Mouse (Mus musculus) granulocyte monocyte progenitor cell, adult 5-6 weeks (primary cell): ENCODE measurements around the gene Rbm7. TPM values are rescaled to one million over a fixed set of nuclear protein-coding genes. Genes with fewer than 3 reads are reported as not detected.
"Not testable (repeated sequence)": the region's sequence is repeated elsewhere in the genome, so short reads cannot be mapped to it uniquely, and the experiment has no call there.

Experiments used
- ATAC-seq: replicated peaks from 2 replicates; pipeline ENCODE4 v1.8.0; 2016; ENCODE audit warnings: mild to moderate bottlenecking, moderate TSS enrichment, inconsistent platforms; ENCODE audit not compliant: poor library complexity, severe bottlenecking
- total RNA-seq, 2 experiments: library from RNA; stranded (forward) in 1 of 2; stranded (reverse) in 1 of 2; fragments of 200-712, 200-1000 nt in 1 of 2; fragments of >200 nt in 1 of 2; fragmentation: Nextera tagmentation in 1 of 2; gene quantifications; 2 replicates each; pipeline ENCODE4 v1.2.3; 2014 to 2017

Rbm7 gene
- total RNA-seq, 2 experiments from 2014 or later: 85.5 to 105 TPM

GRCm38 (mm10) chr9:48481214-48482134 lies 13.6 kb downstream of the Rbm7 start:
- ATAC-seq: no peak

- ATAC-seq: peak; percentile 99
Observed at GRCm38 (mm10) chr9:48480411-48481213, 14.5 kb downstream of the Rbm7 start, which contains the start of gene Rexo2. Rexo2 (minus strand) TSS chr9:48480623.

- ATAC-seq: peak; percentile 40
Observed at GRCm38 (mm10) chr9:48479838-48480410, 15.2 kb downstream of the Rbm7 start.

GRCm38 (mm10) chr9:48478808-48479207 lies 16.3 kb downstream of the Rbm7 start:
- ATAC-seq: no peak

GRCm38 (mm10) chr9:48476236-48477165 lies 18.6 kb downstream of the Rbm7 start:
- no peak for ATAC-seq

GRCm38 (mm10) chr9:48474367-48474766 lies 20.7 kb downstream of the Rbm7 start:
- no peak for ATAC-seq

GRCm38 (mm10) chr9:48473131-48473530 lies 22.0 kb downstream of the Rbm7 start:
- no peak for ATAC-seq

- ATAC-seq: no peak
Observed at GRCm38 (mm10) chr9:48472441-48473025, 22.6 kb downstream of the Rbm7 start.

- not testable (repeated sequence) for ATAC-seq
Observed at GRCm38 (mm10) chr9:48467471-48467870, 27.6 kb downstream of the Rbm7 start.

- peak; percentile 91 for ATAC-seq
Observed at GRCm38 (mm10) chr9:48466804-48467203, 28.3 kb downstream of the Rbm7 start.

GRCm38 (mm10) chr9:48465671-48466070 lies 29.4 kb downstream of the Rbm7 start:
- ATAC-seq: no peak

GRCm38 (mm10) chr9:48461545-48461944 lies 33.6 kb downstream of the Rbm7 start:
- peak; percentile 82 for ATAC-seq

GRCm38 (mm10) chr9:48460720-48461119 lies 34.4 kb downstream of the Rbm7 start:
- no peak for ATAC-seq

GRCm38 (mm10) chr9:48459391-48459790 lies 35.7 kb downstream of the Rbm7 start:
- ATAC-seq: no peak

- ATAC-seq: no peak
Observed at GRCm38 (mm10) chr9:48458879-48459278, 36.2 kb downstream of the Rbm7 start.

- ATAC-seq: no peak; the same call in 1 of the 2 replicates
Observed at GRCm38 (mm10) chr9:48455961-48456360, 39.1 kb downstream of the Rbm7 start.

- ATAC-seq: no peak
Observed at GRCm38 (mm10) chr9:48450066-48450465, 45.0 kb downstream of the Rbm7 start.

GRCm38 (mm10) chr9:48447783-48448209 lies 47.3 kb downstream of the Rbm7 start:
- peak; percentile 91 for ATAC-seq

GRCm38 (mm10) chr9:48444821-48445220 lies 50.3 kb downstream of the Rbm7 start:
- ATAC-seq: no peak
